Mouse (Mus musculus) kidney, embryonic 14.5 days (tissue): ENCODE results near the gene Kif16b. TPM values are rescaled to one million over a fixed set of nuclear protein-coding genes. Genes with fewer than 3 reads are reported as not detected.

Experiments
- ATAC-seq: fragments of 200-750 bp; cut with Nextera tagmentation; 2 replicates; pipeline ENCODE4 v1.8.0; 2017; ENCODE audit warnings: moderate number of reproducible peaks, mild to moderate bottlenecking, moderate TSS enrichment, moderate library complexity; ENCODE audit not compliant: low FRiP score, low TSS enrichment
- H3K27ac ChIP-seq: fragments of 300-500 bp; sonication (generic); 2 replicates; pipeline ENCODE4 v1.5.1; 2014; ENCODE audit warnings: low read depth, mild to moderate bottlenecking, low read length, moderate library complexity, mixed read lengths
- H3K27me3 ChIP-seq: fragments of 300-500 bp; sonication (generic); 2 replicates; pipeline ENCODE4 v1.6.1; 2014; ENCODE audit warnings: mild to moderate bottlenecking, low read length; ENCODE audit not compliant: control insufficient read depth, insufficient read depth
- H3K36me3 ChIP-seq: fragments of 300-500 bp; sonication (generic); 2 replicates; pipeline ENCODE4 v1.6.1; 2014; ENCODE audit warnings: low read length, mixed read lengths; ENCODE audit not compliant: control insufficient read depth, insufficient read depth
- H3K4me1 ChIP-seq: fragments of 300-500 bp; sonication (generic); 2 replicates; pipeline ENCODE4 v1.6.1; 2014; ENCODE audit warnings: low read length, mixed read lengths; ENCODE audit not compliant: control insufficient read depth, insufficient read depth
- H3K4me2 ChIP-seq: fragments of 300-500 bp; sonication (generic); replicated peaks from 2 replicates; pipeline ENCODE4 v1.6.1; 2014; ENCODE audit warnings: low read depth, mild to moderate bottlenecking, low read length
- H3K4me3 ChIP-seq: fragments of 300-500 bp; sonication (generic); 2 replicates; pipeline ENCODE4 v1.5.1; 2014; ENCODE audit warnings: mild to moderate bottlenecking, low read length
- H3K9ac ChIP-seq: fragments of 300-500 bp; sonication (generic); 2 replicates; pipeline ENCODE4 v1.6.1; 2014; ENCODE audit warnings: low read depth, mild to moderate bottlenecking, low read length, moderate library complexity
- H3K9me3 ChIP-seq: fragments of 300-500 bp; sonication (generic); 2 replicates; pipeline ENCODE4 v1.6.1; 2016; ENCODE audit warnings: low read length; ENCODE audit not compliant: control insufficient read depth
- WGBS: fragments of 180-500 bp; shearing (Covaris S2); extraction: QIAGEN DNeasy Blood & Tissue Kit; methylation state at CpG from one replicate; pipeline ENCODE4 v1.1.7; 2014; 5-methylcytosine and 5-hydroxymethylcytosine counted together
- polyA plus RNA-seq: library from polyadenylated mRNA; unstranded; fragments of >200 nt; fragmentation: Nextera tagmentation; extraction: Ambion mirVana; gene quantifications from 2 replicates; pipeline ENCODE4 v1.2.1, GENCODE M21; 2014

Gene Kif16b
- polyA plus RNA-seq, 1 experiment from 2014 or later = 17.1 TPM

GRCm38 (mm10) chr2:142902905-142903895 is 1.9 kb upstream of the Kif16b start:
- Histone ChIP-seq H3K4me2 (peak overlapping the region; percentile 61), H3K36me3 (no peaks in the 10 kb centered on the region), H3K4me1 (0 out of 2 replicates have a peak, but pooled peaks cover 11% of the 10 kb centered on the region), H3K27ac (peak overlapping the region; percentile 55; the same call in 1 of the 2 replicates), H3K9me3 (no peaks in the 10 kb centered on the region), H3K4me3 (peak overlapping the region; percentile 39), H3K27me3 (no peaks in the 10 kb centered on the region), H3K9ac (peak overlapping the region; percentile 44)
- WGBS = 7% methylated on average over 34 of the region's 34 CpGs
- ATAC-seq = peak; percentile 96

- Histone ChIP-seq H3K36me3 (no peaks in the 10 kb centered on the region), H3K9me3 (no peaks in the 10 kb centered on the region), H3K9ac (peak overlapping the region; percentile 82), H3K27ac (no peak overlapping the region), H3K27me3 (no peaks in the 10 kb centered on the region), H3K4me3 (peak overlapping the region; percentile 77), H3K4me2 (peak overlapping the region; percentile 81), H3K4me1 (0 out of 2 replicates have a peak, but pooled peaks cover 11% of the 10 kb centered on the region)
- ATAC-seq = no peak
- 31% methylated on average over 10 of the region's 10 CpGs for WGBS
These were observed 1.0 kb downstream of the Kif16b start for GRCm38 (mm10) chr2:142900120-142900861.

- no peaks in the 10 kb centered on the region for H3K27me3 ChIP-seq
- H3K27ac ChIP-seq = no peak overlapping the region
- peak; percentile 65; the same call in 1 of the 2 replicates for ATAC-seq
- 50% methylated on average over 1 of the region's 1 CpGs for WGBS
- no peaks in the 10 kb centered on the region for H3K9me3 ChIP-seq
- peaks cover 8% of the 10 kb centered on the region for H3K4me1 ChIP-seq
- H3K9ac ChIP-seq = no peak overlapping the region
- no peak overlapping the region for H3K4me2 ChIP-seq
- no peak overlapping the region for H3K4me3 ChIP-seq
- no peaks in the 10 kb centered on the region for H3K36me3 ChIP-seq
These were observed 7.6 kb downstream of the Kif16b start for GRCm38 (mm10) chr2:142893780-142894179.

- no peak overlapping the region for H3K4me3 ChIP-seq
- H3K4me2 ChIP-seq = no peak overlapping the region
- H3K27me3 ChIP-seq = no peaks in the 10 kb centered on the region
- H3K36me3 ChIP-seq = no peaks in the 10 kb centered on the region
- no peak overlapping the region for H3K9ac ChIP-seq
- peak; percentile 61; the same call in 1 of the 2 replicates for ATAC-seq
- no peak overlapping the region for H3K27ac ChIP-seq
- H3K9me3 ChIP-seq = no peaks in the 10 kb centered on the region
- 10% methylated on average over 2 of the region's 2 CpGs for whole genome bisulfite sequencing
- peaks cover 8% of the 10 kb centered on the region for H3K4me1 ChIP-seq
These were observed 10.0 kb downstream of the Kif16b start for GRCm38 (mm10) chr2:142891283-142891682.

GRCm38 (mm10) chr2:142884456-142884855 is 16.9 kb downstream of the Kif16b start:
- Histone ChIP-seq H3K9me3 (no peaks in the 10 kb centered on the region), H3K36me3 (no peaks in the 10 kb centered on the region), H3K4me3 (no peak overlapping the region), H3K4me2 (no peak overlapping the region), H3K27ac (no peak overlapping the region), H3K27me3 (no peaks in the 10 kb centered on the region), H3K4me1 (peaks cover 39% of the 10 kb centered on the region), H3K9ac (no peak overlapping the region)
- no peak for ATAC-seq
- WGBS = 94% methylated on average over 4 of the region's 4 CpGs

GRCm38 (mm10) chr2:142883625-142883994 is 17.7 kb downstream of the Kif16b start:
- no peak overlapping the region for H3K4me2 ChIP-seq
- WGBS = 58% methylated on average over 7 of the region's 7 CpGs
- no peaks in the 10 kb centered on the region for H3K36me3 ChIP-seq
- no peak overlapping the region for H3K4me3 ChIP-seq
- no peak overlapping the region for H3K9ac ChIP-seq
- H3K4me1 ChIP-seq = peaks cover 42% of the 10 kb centered on the region
- 0 out of 2 replicates have a peak overlapping the region, but pooled peaks have one; percentile 55 for H3K27ac ChIP-seq
- no peaks in the 10 kb centered on the region for H3K9me3 ChIP-seq
- ATAC-seq = no peak
- no peaks in the 10 kb centered on the region for H3K27me3 ChIP-seq

GRCm38 (mm10) chr2:142882871-142883624 is 18.3 kb downstream of the Kif16b start:
- no peaks in the 10 kb centered on the region for H3K9me3 ChIP-seq
- no peak overlapping the region for H3K4me2 ChIP-seq
- WGBS = 46% methylated on average over 7 of the region's 7 CpGs
- H3K4me1 ChIP-seq = peaks cover 42% of the 10 kb centered on the region
- ATAC-seq = peak; percentile 65; the same call in 1 of the 2 replicates
- H3K9ac ChIP-seq = no peak overlapping the region
- no peaks in the 10 kb centered on the region for H3K36me3 ChIP-seq
- peak overlapping the region; percentile 55; the same call in 1 of the 2 replicates for H3K27ac ChIP-seq
- H3K27me3 ChIP-seq = no peaks in the 10 kb centered on the region
- H3K4me3 ChIP-seq = no peak overlapping the region

GRCm38 (mm10) chr2:142882466-142882865 is 18.9 kb downstream of the Kif16b start:
- no peak overlapping the region for H3K4me2 ChIP-seq
- H3K9ac ChIP-seq = no peak overlapping the region
- H3K27ac ChIP-seq = peak overlapping the region; percentile 38; the same call in 1 of the 2 replicates
- 28% methylated on average over 2 of the region's 2 CpGs for WGBS
- no peaks in the 10 kb centered on the region for H3K36me3 ChIP-seq
- H3K27me3 ChIP-seq = no peaks in the 10 kb centered on the region
- H3K4me1 ChIP-seq = peaks cover 42% of the 10 kb centered on the region
- no peaks in the 10 kb centered on the region for H3K9me3 ChIP-seq
- ATAC-seq = no peak
- H3K4me3 ChIP-seq = no peak overlapping the region
